Mouse (Mus musculus): ENCODE results near the gene Grm8. TPM values are rescaled to one million over a fixed set of nuclear protein-coding genes. Genes with fewer than 3 reads are reported as not detected.

Gene Grm8
- total RNA-seq, 2 experiments from 2014 or later = not detected

- no peak for ATAC-seq (replicated peaks; ENCODE audit: low FRiP score, poor library complexity, severe bottlenecking)
These were observed 60.5 kb downstream of the Grm8 start for GRCm38 (mm10) chr6:28074470-28074869.

- no peak for ATAC-seq (replicated peaks; ENCODE audit: low FRiP score, poor library complexity, severe bottlenecking)
These were observed 83.0 kb downstream of the Grm8 start for GRCm38 (mm10) chr6:28051966-28052365.

GRCm38 (mm10) chr6:28042339-28042738 lies 92.6 kb downstream of the Grm8 start:
- no peak for ATAC-seq (replicated peaks; ENCODE audit: low FRiP score, poor library complexity, severe bottlenecking)

GRCm38 (mm10) chr6:28040815-28041214 lies 94.2 kb downstream of the Grm8 start:
- ATAC-seq (replicated peaks; ENCODE audit: low FRiP score, poor library complexity, severe bottlenecking) = no peak

- ATAC-seq (replicated peaks; ENCODE audit: low FRiP score, poor library complexity, severe bottlenecking) = no peak
These were observed 103.0 kb downstream of the Grm8 start for GRCm38 (mm10) chr6:28032006-28032405.

- ATAC-seq (replicated peaks; ENCODE audit: low FRiP score, poor library complexity, severe bottlenecking) = no peak
These were observed 117.3 kb downstream of the Grm8 start for GRCm38 (mm10) chr6:28017653-28018052.

GRCm38 (mm10) chr6:28007001-28007400 lies 128.0 kb downstream of the Grm8 start:
- ATAC-seq (replicated peaks; ENCODE audit: low FRiP score, poor library complexity, severe bottlenecking) = no peak

- ATAC-seq (replicated peaks; ENCODE audit: low FRiP score, poor library complexity, severe bottlenecking) = no peak
These were observed 137.7 kb downstream of the Grm8 start for GRCm38 (mm10) chr6:27997250-27997649.

GRCm38 (mm10) chr6:27991241-27991640 lies 143.7 kb downstream of the Grm8 start:
- no peak for ATAC-seq (replicated peaks; ENCODE audit: low FRiP score, poor library complexity, severe bottlenecking)

GRCm38 (mm10) chr6:27982598-27982997 lies 152.4 kb downstream of the Grm8 start:
- ATAC-seq (replicated peaks; ENCODE audit: low FRiP score, poor library complexity, severe bottlenecking) = no peak

- no peak for ATAC-seq (replicated peaks; ENCODE audit: low FRiP score, poor library complexity, severe bottlenecking)
These were observed 153.0 kb downstream of the Grm8 start for GRCm38 (mm10) chr6:27982021-27982420.

GRCm38 (mm10) chr6:27977361-27977760 lies 157.6 kb downstream of the Grm8 start:
- no peak for ATAC-seq (replicated peaks; ENCODE audit: low FRiP score, poor library complexity, severe bottlenecking)

GRCm38 (mm10) chr6:27968859-27969258 lies 166.1 kb downstream of the Grm8 start:
- ATAC-seq (replicated peaks; ENCODE audit: low FRiP score, poor library complexity, severe bottlenecking) = no peak

GRCm38 (mm10) chr6:27967037-27967436 lies 167.9 kb downstream of the Grm8 start:
- ATAC-seq (replicated peaks; ENCODE audit: low FRiP score, poor library complexity, severe bottlenecking) = no peak

- no peak for ATAC-seq (replicated peaks; ENCODE audit: low FRiP score, poor library complexity, severe bottlenecking)
These were observed 169.7 kb downstream of the Grm8 start for GRCm38 (mm10) chr6:27965237-27965636.

- no peak for ATAC-seq (replicated peaks; ENCODE audit: low FRiP score, poor library complexity, severe bottlenecking)
These were observed 171.1 kb downstream of the Grm8 start for GRCm38 (mm10) chr6:27963887-27964286.

- no peak for ATAC-seq (replicated peaks; ENCODE audit: low FRiP score, poor library complexity, severe bottlenecking)
These were observed 178.6 kb downstream of the Grm8 start for GRCm38 (mm10) chr6:27956278-27956857.

- no peak for ATAC-seq (replicated peaks; ENCODE audit: low FRiP score, poor library complexity, severe bottlenecking)
These were observed 183.5 kb downstream of the Grm8 start for GRCm38 (mm10) chr6:27951433-27951832.

- no peak for ATAC-seq (replicated peaks; ENCODE audit: low FRiP score, poor library complexity, severe bottlenecking)
These were observed 206.9 kb downstream of the Grm8 start for GRCm38 (mm10) chr6:27928058-27928457.

GRCm38 (mm10) chr6:27913281-27913680 lies 221.7 kb downstream of the Grm8 start:
- no peak for ATAC-seq (replicated peaks; ENCODE audit: low FRiP score, poor library complexity, severe bottlenecking)

GRCm38 (mm10) chr6:27904358-27904757 lies 230.6 kb downstream of the Grm8 start:
- no peak for ATAC-seq (replicated peaks; ENCODE audit: low FRiP score, poor library complexity, severe bottlenecking)

GRCm38 (mm10) chr6:27902224-27902623 lies 232.8 kb downstream of the Grm8 start:
- no peak for ATAC-seq (replicated peaks; ENCODE audit: low FRiP score, poor library complexity, severe bottlenecking)

Data from erythroblast, adult 5-6 weeks (primary cell).